Mouse (Mus musculus): ENCODE results near the gene Eif4g1. TPM values are rescaled to one million over a fixed set of nuclear protein-coding genes. Genes with fewer than 3 reads are reported as not detected.

The Eif4g1 gene
- polyA plus RNA-seq, 1 experiment from 2014 or later = 99.1 TPM

GRCm38 (mm10) chr16:20731688-20732087, 63.6 kb downstream of the Eif4g1 start:
- Histone ChIP-seq H3K9me3 (replicated peaks) (no peaks in the 10 kb centered on the region), H3K27me3 (peaks cover 80% of the 10 kb centered on the region), H3K4me1 (replicated peaks) (peaks cover 9% of the 10 kb centered on the region; the same call in 1 of the 2 replicates), H3K4me3 (replicated peaks) (no peak overlapping the region), H3K9ac (no peak overlapping the region), H3K27ac (no peak overlapping the region), H3K4me2 (no peak overlapping the region), H3K36me3 (no peaks in the 10 kb centered on the region; the same call in 1 of the 2 replicates)
- WGBS (ENCODE audit: insufficient replicate concordance) = 53% methylated on average over 5 of the region's 5 CpGs
- no peak for DNase-seq
- no peak for ATAC-seq (ENCODE audit: low read depth)

GRCm38 (mm10) chr16:20732251-20732924, 64.3 kb downstream of the Eif4g1 start:
- no peaks in the 10 kb centered on the region for H3K9me3 ChIP-seq (replicated peaks)
- peaks cover 9% of the 10 kb centered on the region; the same call in 1 of the 2 replicates for H3K4me1 ChIP-seq (replicated peaks)
- H3K9ac ChIP-seq = peak overlapping the region; percentile 44
- peak overlapping the region; percentile 69 for H3K4me2 ChIP-seq
- H3K36me3 ChIP-seq = no peaks in the 10 kb centered on the region; the same call in 1 of the 2 replicates
- peak overlapping the region; percentile 55 for H3K4me3 ChIP-seq (replicated peaks)
- ATAC-seq (ENCODE audit: low read depth) = no peak; the same call in 1 of the 2 replicates
- H3K27ac ChIP-seq = no peak overlapping the region
- peaks cover 87% of the 10 kb centered on the region for H3K27me3 ChIP-seq
- 2% methylated on average over 19 of the region's 30 CpGs for WGBS (ENCODE audit: insufficient replicate concordance)
- DNase-seq = no peak

DNA sequence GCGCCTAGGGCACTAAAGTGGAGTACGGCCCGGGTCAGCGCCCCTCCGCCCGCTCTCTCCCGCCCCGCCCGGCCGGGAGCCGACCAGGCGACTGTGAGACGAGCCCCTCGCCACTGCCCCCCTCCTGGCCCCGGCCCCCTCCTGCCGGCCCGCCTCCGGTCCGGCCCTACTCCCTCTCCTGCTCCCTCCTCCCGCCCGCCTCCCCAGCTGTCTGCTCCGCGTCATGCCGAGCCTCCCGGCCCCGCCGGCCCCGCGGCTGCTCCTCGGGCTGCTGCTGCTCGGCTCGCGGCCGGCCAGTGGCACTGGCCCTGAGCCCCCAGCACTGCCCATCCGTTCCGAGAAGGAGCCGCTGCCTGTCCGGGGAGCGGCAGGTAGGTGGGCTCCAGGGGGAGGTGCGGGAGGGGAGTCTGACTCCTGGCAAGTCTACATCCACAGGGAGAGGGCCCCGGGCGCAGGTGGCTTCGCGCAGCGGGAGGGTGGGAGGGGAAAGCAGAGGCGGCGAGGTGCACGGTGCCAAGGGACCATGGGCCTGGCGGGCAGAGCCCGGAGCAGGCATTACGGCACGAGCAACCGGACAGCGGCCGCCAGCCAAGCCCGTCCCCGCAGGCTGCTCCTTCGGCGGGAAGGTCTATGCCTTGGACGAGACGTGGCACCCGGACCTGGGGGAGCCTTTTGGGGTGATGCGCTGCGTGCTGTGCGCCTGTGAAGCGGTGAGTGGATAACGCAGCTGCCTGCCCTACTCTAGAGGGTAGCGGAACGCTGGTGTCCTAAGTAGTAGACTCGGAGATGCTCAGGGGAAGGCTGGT, 65.0 kb downstream of the Eif4g1 start, which contains the start of gene Chrd:
Gene Chrd (plus strand): TSS at position 203 of the 806 bp plus-strand sequence.
- WGBS (ENCODE audit: insufficient replicate concordance) = 2% methylated on average over 57 of the region's 70 CpGs
- H3K9ac ChIP-seq = peak within 1 kb of the TSS; percentile 44
- peak within 1 kb of the TSS; percentile 69 for H3K4me2 ChIP-seq
- no peaks in the 10 kb centered on the region; the same call in 1 of the 2 replicates for H3K36me3 ChIP-seq
- no peaks in the 10 kb centered on the region for H3K9me3 ChIP-seq (replicated peaks)
- H3K27me3 ChIP-seq = peaks cover 93% of the 10 kb centered on the region
- peaks cover 9% of the 10 kb centered on the region; the same call in 1 of the 2 replicates for H3K4me1 ChIP-seq (replicated peaks)
- DNase-seq = no peak
- no peak within 1 kb of the TSS for H3K27ac ChIP-seq
- peak within 1 kb of the TSS; percentile 55 for H3K4me3 ChIP-seq (replicated peaks)
- peak; percentile 26 for ATAC-seq (ENCODE audit: low read depth)

DNA sequence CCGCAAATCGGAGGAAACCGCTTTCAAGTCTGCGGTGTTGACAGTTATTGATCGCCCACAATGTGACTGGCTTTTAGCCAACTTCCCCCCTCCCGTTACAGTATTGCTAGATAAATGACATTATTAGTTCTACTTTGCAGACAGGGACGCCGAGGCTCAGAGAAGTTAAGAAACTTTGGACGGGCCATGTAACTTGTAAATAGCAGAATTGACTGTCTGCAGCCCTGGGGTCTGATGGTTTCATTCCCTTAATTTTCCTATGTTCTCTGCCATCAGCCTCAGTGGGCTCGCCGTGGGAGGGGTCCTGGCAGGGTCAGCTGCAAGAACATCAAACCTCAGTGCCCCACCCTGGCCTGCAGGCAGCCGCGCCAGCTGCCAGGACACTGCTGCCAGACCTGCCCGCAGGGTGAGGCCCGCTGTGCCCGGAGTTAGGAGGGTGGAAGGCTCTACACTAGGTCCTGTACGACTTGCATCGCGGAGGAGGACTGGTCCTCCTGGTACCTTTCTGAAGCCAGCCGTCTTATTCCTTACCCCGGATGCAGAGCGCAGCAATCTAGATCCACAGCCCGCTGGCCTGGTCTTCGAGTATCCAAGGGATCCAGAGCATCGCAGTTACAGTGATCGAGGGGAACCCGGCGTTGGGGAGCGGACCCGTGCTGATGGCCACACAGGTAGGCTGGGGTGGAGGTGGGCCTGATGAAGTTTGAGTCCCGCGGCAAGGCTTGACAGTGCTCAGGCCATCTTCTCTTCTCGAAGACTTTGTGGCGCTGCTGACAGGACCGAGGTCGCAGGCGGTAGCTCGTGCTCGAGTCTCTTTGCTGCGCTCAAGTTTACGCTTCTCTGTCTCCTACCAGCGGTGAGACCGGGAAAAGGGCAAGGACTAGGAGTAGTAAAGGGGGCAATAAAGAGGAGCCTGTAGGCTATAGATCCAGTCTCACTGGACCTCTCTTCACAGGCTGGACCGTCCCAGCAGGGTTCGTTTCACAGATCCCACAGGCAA, 65.9 kb downstream of the Eif4g1 start, which contains the start of gene Thpo:
Gene Thpo (minus strand): TSS at position 781 of the 1,000 bp plus-strand sequence.
- Histone ChIP-seq H3K36me3 (no peaks in the 10 kb centered on the region), H3K27ac (no peak within 1 kb of the TSS), H3K4me3 (replicated peaks) (peak within 1 kb of the TSS; percentile 55), H3K4me1 (replicated peaks) (peaks cover 9% of the 10 kb centered on the region; the same call in 1 of the 2 replicates), H3K9me3 (replicated peaks) (no peaks in the 10 kb centered on the region), H3K4me2 (peak within 1 kb of the TSS; percentile 69), H3K9ac (peak within 1 kb of the TSS; percentile 44), H3K27me3 (peaks cover 92% of the 10 kb centered on the region)
- no peak for ATAC-seq (ENCODE audit: low read depth)
- WGBS (ENCODE audit: insufficient replicate concordance) = 5% methylated on average over 45 of the region's 45 CpGs
- no peak for DNase-seq

GRCm38 (mm10) chr16:20735651-20736050, 67.5 kb downstream of the Eif4g1 start:
- Histone ChIP-seq H3K27me3 (peaks cover 80% of the 10 kb centered on the region), H3K36me3 (no peaks in the 10 kb centered on the region), H3K9ac (no peak overlapping the region), H3K4me1 (replicated peaks) (peaks cover 9% of the 10 kb centered on the region; the same call in 1 of the 2 replicates), H3K9me3 (replicated peaks) (no peaks in the 10 kb centered on the region), H3K27ac (no peak overlapping the region), H3K4me2 (no peak overlapping the region), H3K4me3 (replicated peaks) (no peak overlapping the region)
- WGBS (ENCODE audit: insufficient replicate concordance) = 47% methylated on average over 5 of the region's 5 CpGs
- no peak for DNase-seq
- ATAC-seq (ENCODE audit: low read depth) = no peak

DNA sequence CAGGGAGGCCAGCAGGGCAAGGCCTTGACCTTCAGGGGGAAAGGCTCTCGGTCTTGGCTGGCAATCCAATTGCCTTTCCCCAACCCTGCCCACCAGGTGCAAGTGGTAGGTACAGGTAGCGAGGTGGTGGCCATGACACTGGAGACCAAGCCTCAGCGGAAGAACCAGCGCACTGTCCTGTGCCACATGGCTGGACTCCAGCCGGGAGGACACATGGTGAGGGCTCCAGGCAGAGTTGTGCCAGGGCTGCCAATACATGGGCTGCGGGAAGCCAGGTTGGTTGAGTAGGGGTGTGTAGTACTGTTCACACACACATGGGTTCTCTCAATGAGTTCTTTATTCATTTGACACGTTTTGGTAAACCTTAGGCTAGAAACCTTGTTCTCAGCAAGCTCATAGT, 68.1 kb downstream of the Eif4g1 start:
- Histone ChIP-seq H3K4me3 (replicated peaks) (no peak overlapping the region), H3K4me2 (no peak overlapping the region), H3K27ac (no peak overlapping the region), H3K4me1 (replicated peaks) (peaks cover 9% of the 10 kb centered on the region; the same call in 1 of the 2 replicates), H3K9ac (no peak overlapping the region), H3K36me3 (no peaks in the 10 kb centered on the region), H3K9me3 (replicated peaks) (no peaks in the 10 kb centered on the region), H3K27me3 (peaks cover 75% of the 10 kb centered on the region)
- 67% methylated on average over 7 of the region's 7 CpGs for whole genome bisulfite sequencing (ENCODE audit: insufficient replicate concordance)
- DNase-seq (no peak), ATAC-seq (ENCODE audit: low read depth) (no peak)

- H3K36me3 ChIP-seq = no peaks in the 10 kb centered on the region
- ATAC-seq (ENCODE audit: low read depth) (no peak), DNase-seq (no peak)
- no peaks in the 10 kb centered on the region for H3K9me3 ChIP-seq (replicated peaks)
- H3K4me1 ChIP-seq (replicated peaks) = peaks cover 9% of the 10 kb centered on the region; the same call in 1 of the 2 replicates
- H3K27me3 ChIP-seq = peaks cover 68% of the 10 kb centered on the region
- no peak overlapping the region for H3K9ac ChIP-seq
- H3K27ac ChIP-seq = no peak overlapping the region
- WGBS (ENCODE audit: insufficient replicate concordance) = 47% methylated on average over 5 of the region's 5 CpGs
- H3K4me2 ChIP-seq = no peak overlapping the region
- no peak overlapping the region for H3K4me3 ChIP-seq (replicated peaks)
Observed at GRCm38 (mm10) chr16:20736823-20737222, 68.7 kb downstream of the Eif4g1 start.

DNA sequence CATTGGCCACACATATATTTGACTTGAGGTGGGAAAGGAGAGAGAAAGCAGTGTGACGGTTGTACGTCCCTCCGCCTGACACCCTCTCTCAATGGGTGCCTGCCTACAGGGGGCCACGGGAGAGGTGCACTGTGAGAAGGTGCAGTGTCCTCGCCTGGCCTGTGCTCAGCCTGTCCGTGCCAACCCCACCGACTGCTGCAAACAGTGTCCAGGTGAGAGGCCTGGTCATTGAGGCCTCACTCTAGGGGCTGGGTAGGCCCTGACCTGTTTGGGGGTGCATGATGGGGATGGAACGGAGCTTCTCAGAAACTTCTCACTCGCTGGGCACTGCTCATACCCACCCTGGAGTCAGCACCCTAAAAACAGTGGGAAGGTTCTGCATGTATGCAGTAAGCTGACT, 71.7 kb downstream of the Eif4g1 start:
- WGBS (ENCODE audit: insufficient replicate concordance) = 73% methylated on average over 9 of the region's 9 CpGs
- ATAC-seq (ENCODE audit: low read depth) = no peak
- H3K4me2 ChIP-seq = no peak overlapping the region
- no peaks in the 10 kb centered on the region for H3K36me3 ChIP-seq
- no peak overlapping the region for H3K27ac ChIP-seq
- peaks cover 38% of the 10 kb centered on the region for H3K27me3 ChIP-seq
- H3K9me3 ChIP-seq (replicated peaks) = no peaks in the 10 kb centered on the region
- DNase-seq = no peak
- no peaks in the 10 kb centered on the region for H3K4me1 ChIP-seq (replicated peaks)
- H3K4me3 ChIP-seq (replicated peaks) = no peak overlapping the region
- H3K9ac ChIP-seq = no peak overlapping the region

All from liver, embryonic 13.5 days (tissue).